Mouse (Mus musculus) midbrain, embryonic 11.5 days (tissue): ENCODE data around the gene Cks1b. TPM values are rescaled to one million over a fixed set of nuclear protein-coding genes. Genes with fewer than 3 reads are reported as not detected.

ENCODE experiments used
- ATAC-seq: fragments of 200-750 bp; cut with Nextera tagmentation; 2 replicates; pipeline ENCODE4 v1.8.0; 2017; ENCODE audit warnings: moderate TSS enrichment, moderate library complexity; ENCODE audit not compliant: low FRiP score
- DNase-seq: peaks from one replicate; pipeline ENCODE4 v3.0.0; 2015; ENCODE audit warnings: low spot score; ENCODE audit errors: missing footprints
- H3K27ac ChIP-seq: fragments of 300-500 bp; sonication (generic); 2 replicates; pipeline ENCODE4 v1.5.1; 2014; ENCODE audit warnings: low read depth, low read length
- H3K27me3 ChIP-seq: fragments of 300-500 bp; sonication (generic); 2 replicates; pipeline ENCODE4 v1.6.1; 2014; ENCODE audit warnings: mild to moderate bottlenecking, low read length, moderate library complexity, mixed read lengths; ENCODE audit not compliant: control insufficient read depth, insufficient read depth
- H3K36me3 ChIP-seq: fragments of 300-500 bp; sonication (generic); 2 replicates; pipeline ENCODE4 v1.6.1; 2014; ENCODE audit warnings: mild to moderate bottlenecking, low read length, moderate library complexity, mixed read lengths; ENCODE audit not compliant: control insufficient read depth, insufficient read depth
- H3K4me1 ChIP-seq: fragments of 300-500 bp; sonication (generic); 2 replicates; pipeline ENCODE4 v1.6.1; 2014; ENCODE audit warnings: low read length; ENCODE audit not compliant: control insufficient read depth, insufficient read depth
- H3K4me2 ChIP-seq: fragments of 300-500 bp; sonication (generic); 2 replicates; pipeline ENCODE4 v1.6.1; 2014; ENCODE audit warnings: mild to moderate bottlenecking, moderate library complexity
- H3K4me3 ChIP-seq: fragments of 300-500 bp; sonication (generic); 2 replicates; pipeline ENCODE4 v1.5.1; 2014; ENCODE audit warnings: low read depth, low read length
- H3K9ac ChIP-seq: fragments of 300-500 bp; sonication (generic); 2 replicates; pipeline ENCODE4 v1.6.1; 2014; ENCODE audit warnings: low read length
- H3K9me3 ChIP-seq: fragments of 300-500 bp; sonication (generic); 2 replicates; pipeline ENCODE4 v1.6.1; 2016; ENCODE audit warnings: low read length; ENCODE audit not compliant: control insufficient read depth
- WGBS: fragments of 180-500 bp; shearing (Covaris S2); extraction: QIAGEN DNeasy Blood & Tissue Kit; methylation state at CpG from one replicate; pipeline ENCODE4 v1.1.7; 2014; 5-methylcytosine and 5-hydroxymethylcytosine counted together
- polyA plus RNA-seq: library from polyadenylated mRNA; unstranded; fragments of >200 nt; fragmentation: Nextera tagmentation; extraction: Ambion mirVana; gene quantifications from 2 replicates; pipeline ENCODE4 v1.2.1, GENCODE M21; 2014

Cks1b gene
- 420 and 441 TPM in 2 replicates for polyA plus RNA-seq

GRCm38 (mm10) chr3:89418170-89418860, at the start of gene Cks1b, which contains the start of gene Shc1:
Gene Cks1b (minus strand): TSS chr3:89418383.
Gene Shc1 (plus strand): TSS chr3:89418443.
- Histone ChIP-seq H3K9ac (peak within 1 kb of the TSS; percentile 76), H3K4me2 (peak within 1 kb of the TSS; percentile 87), H3K4me3 (peak within 1 kb of the TSS; percentile 64), H3K27me3 (no peaks in the 10 kb centered on the region), H3K36me3 (peaks cover 16% of the 10 kb centered on the region; the same call in 1 of the 2 replicates), H3K27ac (peak within 1 kb of the TSS; percentile 87), H3K9me3 (no peaks in the 10 kb centered on the region), H3K4me1 (peaks cover 32% of the 10 kb centered on the region)
- ATAC-seq (peak; percentile 97), DNase-seq (peak; percentile 99)
- under 1% methylated on average over 39 of the region's 39 CpGs for WGBS

DNA sequence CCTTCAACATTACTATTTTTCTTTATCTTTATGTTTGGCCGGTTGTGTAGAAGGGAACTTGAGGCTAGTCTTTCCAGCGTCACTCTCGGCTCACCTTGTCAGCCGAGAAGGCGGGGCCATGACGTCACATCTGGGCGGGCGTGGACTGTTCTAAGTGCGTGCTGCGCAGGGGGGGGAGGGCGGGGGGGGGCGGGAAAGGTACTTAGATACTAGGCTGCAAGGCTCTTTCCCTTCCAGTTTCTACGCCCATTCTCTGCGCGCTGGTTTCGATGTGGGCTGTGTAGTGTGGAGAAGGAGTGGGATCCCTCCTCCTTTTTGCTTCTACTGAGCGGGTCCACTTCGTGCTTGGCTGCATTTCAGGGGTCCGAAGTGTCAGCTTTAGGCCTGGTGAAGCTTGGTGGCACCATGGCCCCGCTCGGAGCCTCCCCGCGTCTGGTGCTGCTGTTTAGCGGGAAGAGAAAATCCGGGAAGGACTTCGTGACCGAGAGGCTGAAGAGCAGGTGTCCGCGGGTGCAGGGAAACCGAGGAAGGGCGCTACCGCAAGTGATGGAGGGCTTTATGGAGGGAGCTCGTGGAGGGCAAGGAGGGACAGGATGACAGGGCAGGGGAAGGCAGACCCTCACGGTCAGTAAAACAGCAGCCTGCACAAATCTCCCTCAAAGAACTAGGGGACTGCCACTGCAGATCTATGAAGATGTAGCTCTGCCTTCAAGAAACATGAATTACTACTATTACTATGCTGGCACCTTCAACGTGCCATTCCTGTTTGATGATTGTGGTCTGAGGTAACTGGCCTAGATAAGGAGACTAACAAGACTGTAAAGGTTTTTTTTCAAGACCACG, 41.0 kb upstream of the Cks1b start:
- H3K27ac ChIP-seq = peak overlapping the region; percentile 77
- H3K27me3 ChIP-seq = no peaks in the 10 kb centered on the region
- ATAC-seq (peak; percentile 86), DNase-seq (peak; percentile 99)
- H3K36me3 ChIP-seq = no peaks in the 10 kb centered on the region
- 2% methylated on average over 35 of the region's 36 CpGs for WGBS
- peak overlapping the region; percentile 87 for H3K9ac ChIP-seq
- H3K4me3 ChIP-seq = peak overlapping the region; percentile 61
- H3K4me2 ChIP-seq = peak overlapping the region; percentile 74
- H3K9me3 ChIP-seq = no peaks in the 10 kb centered on the region
- H3K4me1 ChIP-seq = peaks cover 7% of the 10 kb centered on the region; the same call in 1 of the 2 replicates

DNA sequence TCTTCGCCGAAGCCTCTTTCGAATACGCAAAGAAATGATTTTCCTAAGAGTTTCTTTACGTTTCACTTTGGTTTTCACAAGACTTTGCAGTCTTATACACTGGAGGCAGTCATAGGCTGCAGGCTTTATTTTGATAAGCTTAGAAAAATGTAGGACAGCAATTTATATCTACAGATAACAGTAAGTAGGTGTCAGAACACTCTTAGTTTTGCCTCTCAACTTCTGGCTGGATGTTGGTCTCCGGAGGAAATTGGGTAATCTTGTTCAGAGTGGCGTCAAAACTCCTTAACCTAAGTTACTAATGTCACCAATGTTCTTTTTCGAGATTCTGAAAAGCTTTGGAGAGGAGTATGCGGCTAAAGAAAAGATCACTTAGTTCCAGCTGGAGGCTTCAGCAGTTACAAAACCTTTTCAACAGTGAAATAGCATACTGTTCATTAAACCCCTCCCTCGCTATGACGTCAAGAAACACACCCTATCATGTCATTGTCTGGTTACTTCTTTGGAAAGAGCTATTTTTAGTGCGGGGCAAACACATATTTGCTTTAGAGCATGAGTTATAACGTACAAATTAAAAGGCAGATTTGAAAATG, 40.3 kb upstream of the Cks1b start:
- Histone ChIP-seq H3K9me3 (no peaks in the 10 kb centered on the region), H3K4me1 (peaks cover 7% of the 10 kb centered on the region; the same call in 1 of the 2 replicates), H3K36me3 (no peaks in the 10 kb centered on the region), H3K4me2 (peak overlapping the region; percentile 74), H3K9ac (peak overlapping the region; percentile 87; the same call in 1 of the 2 replicates), H3K4me3 (peak overlapping the region; percentile 61), H3K27ac (no peak overlapping the region), H3K27me3 (no peaks in the 10 kb centered on the region)
- DNase-seq (no peak), ATAC-seq (peak; percentile 38)
- WGBS = 51% methylated on average over 13 of the region's 13 CpGs

- DNase-seq (peak; percentile 98), ATAC-seq (peak; percentile 53)
- WGBS = 34% methylated on average over 10 of the region's 10 CpGs
- H3K4me1 ChIP-seq = peaks cover 7% of the 10 kb centered on the region; the same call in 1 of the 2 replicates
- no peaks in the 10 kb centered on the region for H3K9me3 ChIP-seq
- H3K27me3 ChIP-seq = no peaks in the 10 kb centered on the region
- H3K27ac ChIP-seq = no peak overlapping the region
- no peaks in the 10 kb centered on the region for H3K36me3 ChIP-seq
- H3K4me2 ChIP-seq = no peak overlapping the region
- no peak overlapping the region for H3K9ac ChIP-seq
- H3K4me3 ChIP-seq = no peak overlapping the region
These were observed 38.8 kb upstream of the Cks1b start for GRCm38 (mm10) chr3:89456726-89457665.

GRCm38 (mm10) chr3:89455786-89456285, 37.7 kb upstream of the Cks1b start:
- no peak overlapping the region for H3K4me3 ChIP-seq
- H3K27me3 ChIP-seq = no peaks in the 10 kb centered on the region
- DNase-seq (no peak), ATAC-seq (no peak)
- H3K4me1 ChIP-seq = peaks cover 7% of the 10 kb centered on the region; the same call in 1 of the 2 replicates
- H3K9me3 ChIP-seq = no peaks in the 10 kb centered on the region
- WGBS = 40% methylated on average over 1 of the region's 1 CpGs
- no peak overlapping the region for H3K9ac ChIP-seq
- H3K4me2 ChIP-seq = no peak overlapping the region
- no peaks in the 10 kb centered on the region for H3K36me3 ChIP-seq
- no peak overlapping the region for H3K27ac ChIP-seq

GRCm38 (mm10) chr3:89454401-89455177, 36.4 kb upstream of the Cks1b start, which contains the start of gene Pmvk:
Gene Pmvk (plus strand): TSS chr3:89454541.
- Histone ChIP-seq H3K9ac (no peak within 1 kb of the TSS), H3K4me2 (no peak within 1 kb of the TSS), H3K27ac (no peak within 1 kb of the TSS), H3K4me3 (no peak within 1 kb of the TSS), H3K9me3 (no peaks in the 10 kb centered on the region), H3K4me1 (peaks cover 5% of the 10 kb centered on the region; the same call in 1 of the 2 replicates), H3K27me3 (no peaks in the 10 kb centered on the region), H3K36me3 (no peaks in the 10 kb centered on the region)
- ATAC-seq (no peak), DNase-seq (no peak)
- WGBS = 55% methylated on average over 10 of the region's 10 CpGs

DNA sequence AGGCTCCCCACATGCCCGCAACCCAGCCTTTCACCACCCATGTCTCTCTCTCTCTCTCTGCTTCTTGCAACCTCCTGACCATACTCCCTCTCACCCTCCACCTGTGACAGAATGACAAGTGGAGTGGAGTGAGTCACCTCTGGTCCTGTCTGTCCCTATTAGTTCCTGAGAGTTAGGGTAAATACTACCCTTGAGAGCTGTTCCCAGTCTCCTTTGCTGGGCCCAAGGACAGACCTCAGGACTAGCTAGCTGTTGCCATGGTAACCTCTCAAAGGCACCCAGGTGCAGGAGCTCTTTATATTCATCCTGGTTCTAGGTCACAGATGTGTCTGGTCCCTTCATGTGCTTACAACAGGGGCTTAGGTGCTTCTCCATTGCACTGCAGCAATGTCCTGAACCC, 33.7 kb upstream of the Cks1b start:
- WGBS = 89% methylated on average over 1 of the region's 1 CpGs

More for the DNA sequence above, 33.7 kb upstream of the Cks1b start:
- Histone ChIP-seq H3K9me3 (no peaks in the 10 kb centered on the region), H3K36me3 (no peaks in the 10 kb centered on the region), H3K27me3 (no peaks in the 10 kb centered on the region), H3K9ac (no peak overlapping the region), H3K4me2 (no peak overlapping the region), H3K4me3 (no peak overlapping the region), H3K27ac (no peak overlapping the region), H3K4me1 (0 out of 2 replicates have a peak, but pooled peaks cover 1% of the 10 kb centered on the region)
- no peak for DNase-seq
- no peak for ATAC-seq
